ENCODE assay signal across 24 mouse cellular contexts in the genomic region with DNA sequence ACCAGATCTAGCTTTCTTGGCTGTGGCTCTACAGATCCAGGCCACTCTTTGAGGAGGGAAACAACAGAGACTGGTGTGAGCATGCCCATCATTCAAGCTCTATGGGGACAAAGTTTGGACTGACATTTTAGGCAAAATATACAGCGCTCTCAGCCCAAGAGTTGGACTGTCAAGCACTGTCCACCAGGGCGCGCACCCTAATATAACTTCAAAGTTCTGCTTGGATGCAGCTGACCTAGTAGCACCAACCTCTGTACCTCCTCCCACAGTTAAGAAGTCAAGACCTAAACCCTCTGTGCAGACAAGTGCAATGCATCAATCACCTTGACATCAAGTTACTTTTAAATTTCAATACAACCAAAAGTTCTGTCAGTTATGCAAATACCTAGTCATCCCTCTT. TPM values are rescaled to one million over a fixed set of nuclear protein-coding genes. Genes with fewer than 3 reads are reported as not detected.
A peak's percentile ranks its signal among the peaks of the same experiment; 100 is the strongest.
DNase-seq lines count a peak whose midpoint lies in the region; ATAC-seq and TF ChIP-seq lines count a peak whose summit lies in the region.
"Had no signal": no experiment of that assay in that cellular context is flagged by ENCODE, and none has a peak within 500 bp of the region (broad histone marks: within the 10 kb centered on the region; RNA-seq: fewer than 3 reads in every experiment).

No protein-coding gene starts in this region.

- WGBS in kidney, adult 2 months = 56% methylated on average over 3 of the region's 3 CpGs
- WGBS in liver, postnatal 0 days (ENCODE audit: insufficient replicate concordance) = 93% methylated on average over 3 of the region's 3 CpGs
- WGBS in heart, embryonic 12.5 days = 89% methylated on average over 3 of the region's 3 CpGs

- no peaks in the 10 kb centered on the region for H3K27me3 ChIP-seq in kidney, adult 2 months (replicated peaks; ENCODE audit: control insufficient read depth, insufficient read depth, low read length)
- no peaks in the 10 kb centered on the region for H3K27me3 ChIP-seq in liver, postnatal 0 days (ENCODE audit: insufficient read depth, low read length)
- H3K27me3 ChIP-seq in E14TG2a.4 (ENCODE audit: insufficient read depth, low read length) = no peaks in the 10 kb centered on the region
- H3K27me3 ChIP-seq in heart, embryonic 12.5 days (replicated peaks) = no peaks in the 10 kb centered on the region
- H3K27me3 ChIP-seq: heart, embryonic 15.5 days; kidney, embryonic 15.5 days; limb, embryonic 15.5 days; midbrain, embryonic 13.5 days; stomach, embryonic 15.5 days had no signal

- ATAC-seq in liver, postnatal 0 days = no peak
- ATAC-seq in cerebellum, adult (ENCODE audit: insufficient number of reproducible peaks, low FRiP score, low TSS enrichment) = no peak
- no peak for ATAC-seq in heart, embryonic 12.5 days (ENCODE audit: insufficient number of reproducible peaks, low FRiP score)
- ATAC-seq: forebrain, embryonic 16.5 days; hindbrain, embryonic 16.5 days; midbrain, embryonic 13.5 days had no signal

- no peak overlapping the region for H3K9ac ChIP-seq in liver, postnatal 0 days (replicated peaks)
- no peak overlapping the region for H3K9ac ChIP-seq in heart, embryonic 12.5 days
- H3K9ac ChIP-seq: heart, embryonic 15.5 days; kidney, embryonic 15.5 days; limb, embryonic 15.5 days; midbrain, embryonic 13.5 days; stomach, embryonic 15.5 days had no signal

- no peak for TF ChIP-seq POLR2A in kidney, adult 2 months (IDR thresholded peaks at IDR 0.05; ENCODE audit: low read depth, low read length)

- H3K4me2 ChIP-seq in liver, postnatal 0 days (ENCODE audit: low read depth, low read length) = no peak overlapping the region
- no peak overlapping the region for H3K4me2 ChIP-seq in heart, embryonic 12.5 days
- H3K4me2 ChIP-seq: heart, embryonic 15.5 days; kidney, embryonic 15.5 days; limb, embryonic 15.5 days; midbrain, embryonic 13.5 days; stomach, embryonic 15.5 days had no signal

- peak; percentile 39; the same call in 1 of the 2 replicates for TF ChIP-seq CTCF in kidney, adult 2 months (conservative IDR thresholded peaks at IDR 0.05; ENCODE audit: insufficient read depth, insufficient read length, low read depth, low read length)
- TF ChIP-seq CTCF in liver, postnatal 0 days (IDR thresholded peaks at IDR 0.05; ENCODE audit: low read depth) = peak; percentile 43
- TF ChIP-seq CTCF in E14TG2a.4 (conservative IDR thresholded peaks at IDR 0.05; ENCODE audit: low read length) = peak; percentile 43

- no peak overlapping the region for H3K4me3 ChIP-seq in kidney, adult 2 months (ENCODE audit: insufficient read depth, low read depth, low read length)
- H3K4me3 ChIP-seq in liver, postnatal 0 days (ENCODE audit: low read depth, low read length) = no peak overlapping the region
- H3K4me3 ChIP-seq in E14TG2a.4 (replicated peaks; ENCODE audit: low read length) = no peak overlapping the region
- no peak overlapping the region for H3K4me3 ChIP-seq in heart, embryonic 12.5 days
- H3K4me3 ChIP-seq: erythroblast, embryonic 14.5 days; heart, embryonic 15.5 days; kidney, embryonic 15.5 days; limb, embryonic 10.5 days; limb, embryonic 15.5 days; midbrain, embryonic 13.5 days; stomach, embryonic 15.5 days had no signal

- peak; percentile 31 for DNase-seq in kidney, adult 2 months
- DNase-seq in kidney, adult 11 months = no peak
- no peak for DNase-seq in liver, postnatal 0 days
- DNase-seq in liver (no peak), ZHBTc4 (ENCODE audit: low read depth, low spot score) (peak; percentile 62)
- DNase-seq: adrenal gland, postnatal 14 days; cerebellum, adult 18-20 months; cerebellum, postnatal 10 days; lung, adult 2 months; lung, postnatal 4 days; right cerebral cortex, postnatal 25 days; thymus, postnatal 14 days had no signal

- H3K27ac ChIP-seq in kidney, adult 2 months (ENCODE audit: insufficient read depth, low read depth, low read length) = no peak overlapping the region
- H3K27ac ChIP-seq in liver, postnatal 0 days (ENCODE audit: low read depth) = no peak overlapping the region
- H3K27ac ChIP-seq in heart, embryonic 12.5 days (ENCODE audit: poor library complexity, severe bottlenecking) = no peak overlapping the region
- H3K27ac ChIP-seq: heart, embryonic 15.5 days; kidney, embryonic 15.5 days; limb, embryonic 10.5 days; limb, embryonic 15.5 days; midbrain, embryonic 13.5 days; stomach, embryonic 15.5 days had no signal

- H3K36me3 ChIP-seq in kidney, adult 2 months (ENCODE audit: control insufficient read depth, insufficient read depth, low read length) = no peaks in the 10 kb centered on the region
- H3K36me3 ChIP-seq in liver, postnatal 0 days (replicated peaks; ENCODE audit: insufficient read depth, low read length) = no peaks in the 10 kb centered on the region
- no peaks in the 10 kb centered on the region; the same call in 1 of the 2 replicates for H3K36me3 ChIP-seq in E14TG2a.4 (ENCODE audit: insufficient read depth, low read length)
- no peaks in the 10 kb centered on the region for H3K36me3 ChIP-seq in heart, embryonic 12.5 days
- H3K36me3 ChIP-seq: heart, embryonic 15.5 days; kidney, embryonic 15.5 days; limb, embryonic 15.5 days; midbrain, embryonic 13.5 days; stomach, embryonic 15.5 days had no signal

- no peak for TF ChIP-seq EP300 in liver, postnatal 0 days (IDR thresholded peaks at IDR 0.05; ENCODE audit: low read depth)

- H3K4me1 ChIP-seq in kidney, adult 2 months (ENCODE audit: control insufficient read depth, insufficient read depth, low read length) = peaks cover 24% of the 10 kb centered on the region
- peaks cover 14% of the 10 kb centered on the region; the same call in 1 of the 2 replicates for H3K4me1 ChIP-seq in liver, postnatal 0 days (ENCODE audit: insufficient read depth)
- peaks cover 80% of the 10 kb centered on the region for H3K4me1 ChIP-seq in E14TG2a.4 (replicated peaks; ENCODE audit: low read depth, low read length)
- peaks cover 10% of the 10 kb centered on the region; the same call in 1 of the 2 replicates for H3K4me1 ChIP-seq in heart, embryonic 12.5 days (replicated peaks)
- H3K4me1 ChIP-seq: limb, embryonic 10.5 days; limb, embryonic 15.5 days; midbrain, embryonic 13.5 days; stomach, embryonic 15.5 days had no signal

- H3K9me3 ChIP-seq in liver, postnatal 0 days (ENCODE audit: low read length) = no peaks in the 10 kb centered on the region
- no peaks in the 10 kb centered on the region for H3K9me3 ChIP-seq in E14TG2a.4 (ENCODE audit: low read length)
- H3K9me3 ChIP-seq in heart, embryonic 12.5 days (replicated peaks) = no peaks in the 10 kb centered on the region
- H3K9me3 ChIP-seq: heart, embryonic 15.5 days; kidney, embryonic 15.5 days; limb, embryonic 10.5 days; limb, embryonic 15.5 days; midbrain, embryonic 13.5 days; stomach, embryonic 15.5 days had no signal

RNA-seq across cellular contexts. Expression of a gene that starts 19.2 kb away (rescaled TPM):
- 17.1 and 19.4 TPM in 2 replicates for polyA plus RNA-seq in kidney, adult 2 months (2012; rRNA removed)
- 19.3 and 20.5 TPM in 2 replicates for polyA plus RNA-seq in liver, postnatal 0 days (2015; fragmentation: Nextera tagmentation; extraction: Ambion mirVana)
- polyA plus RNA-seq in heart, embryonic 12.5 days (2016; fragmentation: Nextera tagmentation; extraction: Ambion mirVana) = 46.9 and 48.6 TPM in 2 replicates

RNA-seq across cellular contexts. Expression of a gene that starts 32.0 kb away (rescaled TPM):
- polyA plus RNA-seq in kidney, adult 2 months (2012; rRNA removed) = 124 and 136 TPM in 2 replicates
- polyA plus RNA-seq in liver, postnatal 0 days (2015; fragmentation: Nextera tagmentation; extraction: Ambion mirVana) = 18.5 and 20.0 TPM in 2 replicates
- 28.1 and 28.8 TPM in 2 replicates for polyA plus RNA-seq in heart, embryonic 12.5 days (2016; fragmentation: Nextera tagmentation; extraction: Ambion mirVana)

RNA-seq across cellular contexts. Expression of a gene that starts 37.9 kb away (rescaled TPM):
- 2,489 and 2,561 TPM in 2 replicates for polyA plus RNA-seq in kidney, adult 2 months (2012; rRNA removed)
- polyA plus RNA-seq in liver, postnatal 0 days (2015; fragmentation: Nextera tagmentation; extraction: Ambion mirVana) = 422 and 445 TPM in 2 replicates
- polyA plus RNA-seq in heart, embryonic 12.5 days (2016; fragmentation: Nextera tagmentation; extraction: Ambion mirVana) = 534 and 535 TPM in 2 replicates

RNA-seq across cellular contexts. Expression of a gene that starts 58.3 kb away (rescaled TPM):
- polyA plus RNA-seq in kidney, adult 2 months (2012; rRNA removed) = 16.1 and 16.5 TPM in 2 replicates
- 6.8 and 7.7 TPM in 2 replicates for polyA plus RNA-seq in liver, postnatal 0 days (2015; fragmentation: Nextera tagmentation; extraction: Ambion mirVana)
- polyA plus RNA-seq in heart, embryonic 12.5 days (2016; fragmentation: Nextera tagmentation; extraction: Ambion mirVana) = 49.0 and 49.2 TPM in 2 replicates

Comparison
In these comparisons a context has a peak if more than half of its experiments do, and no peak if none do; other contexts are left out.
1. DNase-seq: peak in kidney, adult 2 months (single experiment) and ZHBTc4 (single experiment); none in kidney, adult 11 months (single experiment), liver, postnatal 0 days (single experiment) and liver (single experiment).
2. Peak in every context shown above with its lines, with median percentiles within 50 percentile points of each other: CTCF ChIP-seq.